Mouse (Mus musculus) heart, postnatal 25 days (tissue): Measurements from ENCODE around the gene Ruvbl2. TPM values are rescaled to one million over a fixed set of nuclear protein-coding genes. Genes with fewer than 3 reads are reported as not detected.
"Not testable (repeated sequence)": the region's sequence is repeated elsewhere in the genome, so short reads cannot be mapped to it uniquely, and the experiment has no call there.

Experiments used
- DNase-seq: peaks from one replicate; pipeline ENCODE4 v3.0.0; 2022; ENCODE audit warnings: low spot score
- intact Hi-C: fragments of 180-260 bp; cut with DNase I; formaldehyde crosslinking; loops from one replicate; pipeline ENCODE4 v1.15.1; 2025
- total RNA-seq, 2 experiments: library from RNA; stranded (reverse); gene quantifications; 2 replicates each; pipeline ENCODE4 v1.2.3; 2021

The Ruvbl2 gene
- total RNA-seq, 2 experiments from 2014 or later = 28.5 to 29.3 TPM

GRCm38 (mm10) chr7:45462325-45462724, 24.4 kb upstream of the Ruvbl2 start:
- intact Hi-C loops = no loop called here
- no peak for DNase-seq

GRCm38 (mm10) chr7:45461781-45462180, 23.9 kb upstream of the Ruvbl2 start:
- no peak for DNase-seq
- intact Hi-C loops = no loop called here

- intact Hi-C loops = no loop called here
- DNase-seq = no peak
Observed at GRCm38 (mm10) chr7:45461326-45461725, 23.4 kb upstream of the Ruvbl2 start.

GRCm38 (mm10) chr7:45460860-45461314, 23.0 kb upstream of the Ruvbl2 start:
- intact Hi-C loops = no loop called here
- DNase-seq = no peak

GRCm38 (mm10) chr7:45460377-45460776, 22.5 kb upstream of the Ruvbl2 start:
- DNase-seq = no peak
- intact Hi-C loops = no loop called here

GRCm38 (mm10) chr7:45459564-45460140, 21.8 kb upstream of the Ruvbl2 start, which contains the start of gene Ftl1:
TSS of gene Ftl1 (minus strand) at chr7:45459884.
- intact Hi-C loops = not testable (repeated sequence)

GRCm38 (mm10) chr7:45458748-45459563, 21.1 kb upstream of the Ruvbl2 start:
- intact Hi-C loops = no loop called here
- DNase-seq = peak; percentile 72

More at GRCm38 (mm10) chr7:45459564-45460140, 21.8 kb upstream of the Ruvbl2 start, which contains the start of gene Ftl1:
- peak; percentile 97 for DNase-seq

- no peak for DNase-seq
- intact Hi-C loops = no loop called here
Observed at GRCm38 (mm10) chr7:45457204-45458060, 19.5 kb upstream of the Ruvbl2 start.

GRCm38 (mm10) chr7:45456721-45457203, 18.9 kb upstream of the Ruvbl2 start:
- no peak for DNase-seq
- intact Hi-C loops = no loop called here

GRCm38 (mm10) chr7:45455932-45456696, 18.2 kb upstream of the Ruvbl2 start:
- no peak for DNase-seq
- intact Hi-C loops = no loop called here

GRCm38 (mm10) chr7:45454971-45455370, 17.1 kb upstream of the Ruvbl2 start:
- no peak for DNase-seq
- intact Hi-C loops = no loop called here

GRCm38 (mm10) chr7:45451344-45451982, 13.6 kb upstream of the Ruvbl2 start:
- intact Hi-C loops = loop anchor here (2.0 kb wide), 1 partner anchor 109 kb away; no protein-coding TSS in a partner anchor
- DNase-seq = peak; percentile 49

GRCm38 (mm10) chr7:45449974-45450373, 12.1 kb upstream of the Ruvbl2 start:
- intact Hi-C loops = loop anchor here (2.0 kb wide), 1 partner anchor 111 kb away; no protein-coding TSS in a partner anchor
- no peak for DNase-seq

GRCm38 (mm10) chr7:45447325-45447990, 9.6 kb upstream of the Ruvbl2 start:
- DNase-seq = no peak
- intact Hi-C loops = no loop called here

GRCm38 (mm10) chr7:45446589-45446988, 8.7 kb upstream of the Ruvbl2 start:
- DNase-seq = no peak
- intact Hi-C loops = no loop called here

GRCm38 (mm10) chr7:45443526-45444420, 5.9 kb upstream of the Ruvbl2 start:
- no peak for DNase-seq
- intact Hi-C loops = no loop called here

GRCm38 (mm10) chr7:45437046-45437445, 850 bp downstream of the Ruvbl2 start:
- no peak for DNase-seq
- intact Hi-C loops = no loop called here
